Mouse (Mus musculus): ENCODE results near the gene Igsf6.

GRCm38 (mm10) chr7:121093026-121093425 is 18.7 kb upstream of the Igsf6 start:
- TF ChIP-seq POLR2A (IDR thresholded peaks at IDR 0.05; ENCODE audit: insufficient read length, low read depth), result no peak
- TF ChIP-seq TCF12 (IDR thresholded peaks at IDR 0.05; ENCODE audit: insufficient read depth, poor library complexity, severe bottlenecking), result no peak
- TF ChIP-seq MYOD1 (IDR thresholded peaks at IDR 0.05; ENCODE audit: control insufficient read depth in 1 of 3, insufficient read length in 2 of 3, low read depth in 2 of 3), result peak in 1 of 3 experiments; percentile 20
- no peak for TF ChIP-seq E2F4 (IDR thresholded peaks at IDR 0.05; ENCODE audit: insufficient read depth)
- TF ChIP-seq USF1 (IDR thresholded peaks at IDR 0.05; ENCODE audit: low read depth), result no peak
- TF ChIP-seq POLR2AphosphoS2 (IDR thresholded peaks at IDR 0.05; ENCODE audit: insufficient read length, low read depth), result no peak
- peak in 2 of 3 experiments; percentile 18 to 57 for TF ChIP-seq MYOG (IDR thresholded peaks at IDR 0.05; ENCODE audit: control insufficient read depth in 1 of 3, insufficient read depth in 1 of 3, insufficient read length in 2 of 3, low read depth in 2 of 3)

Data from myocyte (in vitro differentiated cells).